1 mouse cellular context compared by ENCODE assay signal in the genomic region with DNA sequence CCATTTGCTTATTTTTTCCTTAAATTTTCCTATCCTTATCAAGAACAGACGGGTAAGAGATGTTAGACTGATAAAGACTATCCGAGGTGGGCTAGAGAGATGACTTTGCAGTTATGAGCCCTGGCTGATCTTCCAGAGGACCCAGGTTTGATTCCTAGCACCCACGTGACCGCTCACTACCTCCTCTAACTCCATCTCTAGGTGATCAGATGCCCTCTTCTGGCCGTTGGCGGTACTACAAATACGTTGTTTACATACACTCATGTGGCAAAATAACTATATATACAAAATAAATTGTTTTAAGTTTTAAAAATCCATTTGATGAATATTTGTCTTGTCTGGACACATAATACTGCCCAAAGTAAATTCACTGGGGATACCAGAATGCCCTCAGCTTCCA.
TF ChIP-seq lines count a peak whose summit lies in the region.

No protein-coding gene starts in this region.

TF ChIP-seq in MEL, 35 proteins besides CTCF, POLR2A, EP300 and RAD21 (continued from another document):
- TF ChIP-seq RCOR1 (IDR thresholded peaks at IDR 0.05; ENCODE audit: low read depth, low read length), result no peak
